Mouse (Mus musculus): Measurements from ENCODE around the gene Cnih1.
"Not testable (repeated sequence)": the region's sequence is repeated elsewhere in the genome, so short reads cannot be mapped to it uniquely, and the experiment has no call there.

Cnih1 gene

GRCm38 (mm10) chr14:46788505-46788901 lies 292 bp upstream of the Cnih1 start:
- peak in 1 of 2 experiments; percentile 25 for DNase-seq (ENCODE audit: low spot score in 2 of 2)

GRCm38 (mm10) chr14:46787454-46787786 lies 791 bp downstream of the Cnih1 start:
- DNase-seq (ENCODE audit: low spot score in 2 of 2), result no peak

GRCm38 (mm10) chr14:46785247-46785646 lies 3.0 kb downstream of the Cnih1 start:
- DNase-seq (ENCODE audit: low spot score in 2 of 2), result no peak

- no peak for DNase-seq (ENCODE audit: low spot score in 2 of 2)
Observed at GRCm38 (mm10) chr14:46783327-46783926, 4.8 kb downstream of the Cnih1 start.

GRCm38 (mm10) chr14:46782187-46782828 lies 5.9 kb downstream of the Cnih1 start:
- DNase-seq (ENCODE audit: low spot score in 2 of 2), result no peak

GRCm38 (mm10) chr14:46781086-46781485 lies 7.1 kb downstream of the Cnih1 start:
- no peak for DNase-seq (ENCODE audit: low spot score in 2 of 2)

- DNase-seq (ENCODE audit: low spot score in 2 of 2), result peak in 1 of 2 experiments; percentile 40
Observed at GRCm38 (mm10) chr14:46779217-46779616, 9.0 kb downstream of the Cnih1 start.

- DNase-seq (ENCODE audit: low spot score in 2 of 2), result no peak
Observed at GRCm38 (mm10) chr14:46778756-46779155, 9.5 kb downstream of the Cnih1 start.

- DNase-seq (ENCODE audit: low spot score in 2 of 2), result no peak
Observed at GRCm38 (mm10) chr14:46770036-46770435, 18.2 kb downstream of the Cnih1 start.

- peak in 1 of 2 experiments; percentile 11 for DNase-seq (ENCODE audit: low spot score in 2 of 2)
Observed at GRCm38 (mm10) chr14:46767116-46767515, 21.1 kb downstream of the Cnih1 start.

- peak; percentile 24 to 40 for DNase-seq (ENCODE audit: low spot score in 2 of 2)
Observed at GRCm38 (mm10) chr14:46761186-46761585, 27.0 kb downstream of the Cnih1 start.

- peak; percentile 83 to 93 for DNase-seq (ENCODE audit: low spot score in 2 of 2)
Observed at GRCm38 (mm10) chr14:46760355-46761029, 27.7 kb downstream of the Cnih1 start, which contains the start of gene Cdkn3. TSS of gene Cdkn3 (plus strand) at chr14:46760541.

- no peak for DNase-seq (ENCODE audit: low spot score in 2 of 2)
Observed at GRCm38 (mm10) chr14:46759970-46760354, 28.2 kb downstream of the Cnih1 start.

- DNase-seq (ENCODE audit: low spot score in 2 of 2), result no peak
Observed at GRCm38 (mm10) chr14:46757736-46758135, 30.5 kb downstream of the Cnih1 start.

- no peak for DNase-seq (ENCODE audit: low spot score in 2 of 2)
Observed at GRCm38 (mm10) chr14:46755851-46756250, 32.4 kb downstream of the Cnih1 start.

GRCm38 (mm10) chr14:46754371-46754770 lies 33.8 kb downstream of the Cnih1 start:
- DNase-seq (ENCODE audit: low spot score in 2 of 2), result not testable (repeated sequence)

- DNase-seq (ENCODE audit: low spot score in 2 of 2), result no peak
Observed at GRCm38 (mm10) chr14:46745413-46745812, 42.8 kb downstream of the Cnih1 start.

GRCm38 (mm10) chr14:46742674-46743073 lies 45.5 kb downstream of the Cnih1 start:
- no peak for DNase-seq (ENCODE audit: low spot score in 2 of 2)

- DNase-seq (ENCODE audit: low spot score in 2 of 2), result not testable (repeated sequence)
Observed at GRCm38 (mm10) chr14:46737346-46737745, 50.9 kb downstream of the Cnih1 start.

- DNase-seq (ENCODE audit: low spot score in 2 of 2), result no peak
Observed at GRCm38 (mm10) chr14:46736366-46736765, 51.8 kb downstream of the Cnih1 start.

GRCm38 (mm10) chr14:46734761-46735455 lies 53.3 kb downstream of the Cnih1 start:
- no peak for DNase-seq (ENCODE audit: low spot score in 2 of 2)

- no peak for DNase-seq (ENCODE audit: low spot score in 2 of 2)
Observed at GRCm38 (mm10) chr14:46734262-46734661, 53.9 kb downstream of the Cnih1 start.
